Mouse (Mus musculus) myocyte (in vitro differentiated cells): Measurements from ENCODE around the gene Specc1l.

Experiments used
- E2F4 ChIP-seq: IDR thresholded peaks from one replicate; pipeline ENCODE4 v1.6.1; 2011; ENCODE audit warnings: mild to moderate bottlenecking, control low read depth, moderate library complexity; ENCODE audit not compliant: insufficient read depth
- MAX ChIP-seq: IDR thresholded peaks from one replicate; pipeline ENCODE4 v1.6.1; 2011; ENCODE audit warnings: low read depth, mild to moderate bottlenecking, control low read depth
- POLR2A ChIP-seq: IDR thresholded peaks from one replicate; pipeline ENCODE4 v1.6.1; 2011; ENCODE audit warnings: low read depth, mild to moderate bottlenecking, control low read depth, moderate library complexity; ENCODE audit not compliant: insufficient read length
- USF1 ChIP-seq: IDR thresholded peaks from one replicate; pipeline ENCODE4 v1.6.1; 2011; ENCODE audit warnings: low read depth, mild to moderate bottlenecking, control low read depth, moderate library complexity

DNA sequence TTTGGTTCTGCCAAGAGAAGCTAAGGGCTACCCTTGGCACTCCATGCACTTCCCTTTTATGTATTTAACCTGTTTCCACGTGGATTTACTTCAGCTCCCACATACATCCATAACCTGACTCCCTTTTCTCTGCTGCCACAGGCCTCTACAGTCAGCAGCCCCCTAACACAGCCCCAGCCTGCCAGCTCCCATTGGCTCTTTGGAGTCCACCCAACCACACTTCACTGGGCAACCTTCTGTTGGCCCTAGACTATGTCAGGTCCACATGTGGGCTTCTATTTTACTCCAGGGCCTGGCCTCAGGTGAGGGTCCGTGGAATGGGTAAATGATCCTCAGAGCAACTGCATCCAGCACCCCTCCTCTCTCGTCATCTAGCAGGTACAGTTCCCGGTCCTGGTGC lies 90.7 kb downstream of the Specc1l start:
- TF ChIP-seq E2F4: no peak
- no peak for TF ChIP-seq USF1
- TF ChIP-seq POLR2A: no peak
- no peak for TF ChIP-seq MAX
